Mouse (Mus musculus) macrophage (primary cell): ENCODE data around the gene Clasp2. TPM values are rescaled to one million over a fixed set of nuclear protein-coding genes. Genes with fewer than 3 reads are reported as not detected.

ENCODE experiments used
- H3K27ac ChIP-seq: fragments of 350-480 bp; formaldehyde crosslinking; 2 replicates; pipeline ENCODE4 v1.9.0; 2021
- H3K36me3 ChIP-seq: fragments of 350-480 bp; formaldehyde crosslinking; 2 replicates; pipeline ENCODE4 v1.9.0; 2021; ENCODE audit errors: inconsistent target
- H3K4me3 ChIP-seq: fragments of 350-480 bp; formaldehyde crosslinking; 2 replicates; pipeline ENCODE4 v1.9.0; 2021; ENCODE audit errors: inconsistent target
- H3K79me2 ChIP-seq: fragments of 350-480 bp; formaldehyde crosslinking; 2 replicates; pipeline ENCODE4 v1.9.0; 2021; ENCODE audit errors: inconsistent target
- WGBS: methylation state at CpG from one replicate; pipeline ENCODE4 v1.1.7; 2026; ENCODE audit warnings: inconsistent platforms; ENCODE audit not compliant: missing documents; 5-methylcytosine and 5-hydroxymethylcytosine counted together
- polyA plus RNA-seq: library from polyadenylated mRNA; stranded (reverse); fragments of 250-400 nt; gene quantifications from 3 replicates; pipeline ENCODE4 v1.2.4, GENCODE M21; 2018; ENCODE audit warnings: inconsistent platforms

Clasp2 gene
- polyA plus RNA-seq, 1 experiment from 2014 or later: 18.4 TPM

DNA sequence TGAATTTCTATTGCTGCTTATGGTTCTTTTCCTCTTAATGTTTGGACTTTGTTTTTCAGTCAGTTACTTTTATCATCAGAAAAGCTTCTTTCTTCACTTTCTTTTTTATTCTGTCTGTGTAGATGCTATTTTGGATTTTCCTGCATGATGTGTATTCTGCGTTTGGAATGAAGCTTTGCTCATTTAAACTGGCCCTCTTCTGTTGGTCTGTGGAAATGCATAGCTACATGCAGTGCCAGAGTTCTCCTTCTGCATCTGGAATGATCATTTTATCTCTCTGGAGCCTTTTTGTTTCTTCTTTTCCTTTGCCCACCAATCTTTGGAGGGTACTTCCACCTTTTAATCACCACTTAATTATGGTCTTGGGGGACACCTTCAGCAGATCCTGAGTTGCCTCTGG lies 80.9 kb downstream of the Clasp2 start:
- H3K79me2 ChIP-seq: no peaks in the 10 kb centered on the region; the same call in 1 of the 2 replicates
- H3K36me3 ChIP-seq: 0 out of 2 replicates have a peak, but pooled peaks cover 9% of the 10 kb centered on the region
- 60% methylated on average over 1 of the region's 1 CpGs for WGBS
- no peak overlapping the region for H3K4me3 ChIP-seq
- H3K27ac ChIP-seq: no peak overlapping the region

DNA sequence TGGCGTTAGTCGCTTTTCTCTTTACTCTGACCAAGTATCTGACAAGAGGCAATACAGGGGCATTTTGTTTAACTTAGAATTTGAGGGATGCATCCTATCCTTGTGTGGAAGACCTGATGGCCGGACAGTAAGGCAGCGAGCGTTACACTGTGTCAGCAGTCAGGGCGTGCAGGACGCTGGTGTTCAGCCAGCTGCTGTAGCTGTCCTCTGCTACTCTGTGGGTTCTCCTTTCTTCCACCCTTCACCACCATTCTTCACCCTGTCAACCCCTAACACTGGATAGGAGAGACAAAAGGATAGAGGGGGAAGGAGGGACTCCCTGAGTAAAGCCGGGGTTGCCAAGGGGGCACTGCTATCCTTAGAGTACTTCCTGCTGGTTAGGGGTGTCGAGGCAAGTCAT lies 87.4 kb downstream of the Clasp2 start:
- WGBS: 92% methylated on average over 9 of the region's 9 CpGs
- no peaks in the 10 kb centered on the region for H3K36me3 ChIP-seq
- no peaks in the 10 kb centered on the region for H3K79me2 ChIP-seq
- no peak overlapping the region for H3K27ac ChIP-seq
- no peak overlapping the region for H3K4me3 ChIP-seq

DNA sequence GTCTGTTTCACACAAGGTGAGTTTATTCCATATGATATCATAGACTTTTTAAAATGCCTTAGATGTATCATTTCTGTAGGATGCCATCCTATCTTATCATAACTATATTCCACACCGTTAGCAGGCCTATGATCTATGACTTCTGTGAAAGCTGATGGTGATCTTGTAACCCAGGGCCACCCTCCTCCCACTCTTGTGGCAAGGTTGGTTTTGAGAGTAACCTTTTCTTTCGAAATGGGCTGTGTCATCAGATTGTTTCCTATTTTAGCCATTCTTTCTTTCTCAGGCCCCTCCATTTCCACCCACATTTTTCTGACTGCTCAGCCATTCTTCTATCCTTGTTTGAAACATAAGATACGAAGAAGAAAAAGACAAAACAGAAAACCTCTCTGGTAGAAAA lies 88.9 kb downstream of the Clasp2 start:
- Histone ChIP-seq H3K36me3 (no peaks in the 10 kb centered on the region), H3K27ac (no peak overlapping the region), H3K79me2 (no peaks in the 10 kb centered on the region), H3K4me3 (no peak overlapping the region)
- 57% methylated on average over 3 of the region's 3 CpGs for WGBS

DNA sequence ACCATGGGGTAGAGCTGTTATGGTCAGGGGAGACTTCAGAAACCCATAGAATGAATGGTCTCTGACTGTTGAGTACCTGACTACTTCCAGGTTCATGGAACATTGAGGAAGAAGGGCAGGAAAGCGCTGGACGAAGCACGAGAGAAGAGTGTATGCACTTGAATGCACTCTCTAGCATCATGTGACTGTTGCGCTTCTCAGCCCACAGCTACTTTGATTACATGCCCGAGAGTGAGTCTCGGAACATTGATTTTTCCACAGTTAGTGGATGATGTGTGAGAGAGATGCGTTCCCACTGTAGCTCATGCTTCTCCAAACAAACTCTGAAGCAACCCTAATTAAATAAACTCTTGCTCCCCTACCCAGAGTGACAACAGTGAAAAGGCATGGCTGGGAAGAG lies 92.2 kb downstream of the Clasp2 start:
- no peaks in the 10 kb centered on the region for H3K79me2 ChIP-seq
- no peak overlapping the region for H3K4me3 ChIP-seq
- H3K27ac ChIP-seq: no peak overlapping the region
- no peaks in the 10 kb centered on the region for H3K36me3 ChIP-seq
- 95% methylated on average over 7 of the region's 7 CpGs for WGBS

DNA sequence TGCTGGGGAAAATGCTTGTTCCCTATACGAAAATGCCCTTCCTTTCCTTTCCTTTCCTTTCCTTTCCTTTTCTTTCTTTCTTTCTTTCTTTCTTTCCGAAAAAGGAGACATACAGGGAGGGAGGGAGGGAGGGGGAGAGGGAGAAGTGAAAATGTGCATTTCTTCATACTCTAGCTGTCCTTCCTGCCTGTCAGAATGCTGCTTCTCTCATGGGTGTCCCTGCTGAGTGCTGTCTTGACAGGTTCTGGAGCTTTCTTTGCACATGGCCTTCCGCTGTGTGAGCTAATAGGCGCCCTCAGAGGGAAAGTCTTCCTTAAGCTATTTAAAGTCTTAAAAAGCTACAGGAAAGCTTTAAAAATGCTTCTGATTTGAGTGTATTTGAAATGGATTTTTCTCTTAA lies 95.7 kb downstream of the Clasp2 start:
- no peak overlapping the region for H3K27ac ChIP-seq
- no peak overlapping the region for H3K4me3 ChIP-seq
- peaks cover 6% of the 10 kb centered on the region; the same call in 1 of the 2 replicates for H3K36me3 ChIP-seq
- WGBS: 71% methylated on average over 4 of the region's 4 CpGs
- no peaks in the 10 kb centered on the region for H3K79me2 ChIP-seq

DNA sequence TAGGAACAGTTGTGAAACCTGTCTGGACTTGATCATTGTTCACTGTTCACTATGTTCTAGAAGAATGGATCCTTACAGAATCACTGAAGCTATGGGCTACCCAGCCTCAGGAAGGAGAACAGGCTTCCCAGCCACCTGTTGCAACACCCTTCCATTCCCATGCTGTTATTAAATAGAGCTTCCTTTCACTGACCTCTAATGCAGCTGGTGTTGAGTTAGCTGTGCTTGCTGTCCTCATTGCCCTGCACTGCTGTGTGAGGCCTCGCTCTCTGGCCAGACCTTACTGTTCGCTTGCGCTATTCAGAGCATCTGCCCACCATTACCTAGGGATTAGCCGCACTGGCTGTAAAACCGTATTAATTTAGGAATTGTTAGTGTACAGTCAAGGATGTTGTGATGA lies 96.2 kb downstream of the Clasp2 start:
- Histone ChIP-seq H3K79me2 (no peaks in the 10 kb centered on the region), H3K27ac (no peak overlapping the region), H3K4me3 (no peak overlapping the region), H3K36me3 (peaks cover 6% of the 10 kb centered on the region; the same call in 1 of the 2 replicates)
- 89% methylated on average over 5 of the region's 5 CpGs for WGBS

DNA sequence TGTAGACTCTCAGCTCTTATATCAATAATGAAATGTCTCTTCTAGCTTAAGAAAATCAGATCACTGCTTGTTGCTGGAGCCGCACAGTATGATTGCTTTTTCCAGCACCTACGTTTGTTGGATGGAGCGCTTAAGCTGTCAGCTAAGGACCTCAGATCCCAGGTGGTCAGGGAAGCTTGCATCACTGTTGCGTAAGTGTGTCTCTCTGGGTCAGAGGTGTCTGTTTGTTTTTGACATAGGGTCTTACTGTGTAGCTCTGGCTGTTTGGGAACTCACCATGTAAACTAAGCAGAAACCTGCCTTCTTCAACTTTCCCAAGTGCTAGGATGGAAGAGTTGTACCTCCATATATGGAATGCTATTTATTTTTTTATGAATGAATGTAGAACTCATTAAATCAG lies 102.8 kb downstream of the Clasp2 start:
- 92% methylated on average over 4 of the region's 4 CpGs for WGBS
- H3K79me2 ChIP-seq: no peaks in the 10 kb centered on the region
- H3K27ac ChIP-seq: no peak overlapping the region
- no peak overlapping the region for H3K4me3 ChIP-seq
- H3K36me3 ChIP-seq: peaks cover 30% of the 10 kb centered on the region

DNA sequence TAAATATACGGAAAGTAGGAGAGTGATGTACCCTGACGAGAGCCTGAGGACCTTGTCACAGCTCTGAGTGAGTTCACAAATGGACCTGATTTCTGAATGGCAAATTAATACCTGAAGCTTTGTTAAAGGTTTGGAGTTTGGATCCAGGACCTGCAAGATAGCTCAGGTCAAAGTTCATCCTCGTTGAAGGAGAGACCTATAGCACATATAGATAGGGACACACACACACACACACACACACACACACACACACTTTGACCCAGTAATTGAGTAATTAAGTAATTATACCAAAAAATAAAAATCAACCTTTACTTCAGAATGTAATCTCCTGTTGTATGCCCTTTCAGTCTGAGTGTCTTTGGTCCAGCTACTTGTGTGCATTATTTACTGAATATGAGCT lies 114.2 kb downstream of the Clasp2 start:
- H3K79me2 ChIP-seq: no peaks in the 10 kb centered on the region
- no peak overlapping the region for H3K4me3 ChIP-seq
- 98% methylated on average over 3 of the region's 3 CpGs for WGBS
- no peak overlapping the region for H3K27ac ChIP-seq
- peaks cover 36% of the 10 kb centered on the region for H3K36me3 ChIP-seq

DNA sequence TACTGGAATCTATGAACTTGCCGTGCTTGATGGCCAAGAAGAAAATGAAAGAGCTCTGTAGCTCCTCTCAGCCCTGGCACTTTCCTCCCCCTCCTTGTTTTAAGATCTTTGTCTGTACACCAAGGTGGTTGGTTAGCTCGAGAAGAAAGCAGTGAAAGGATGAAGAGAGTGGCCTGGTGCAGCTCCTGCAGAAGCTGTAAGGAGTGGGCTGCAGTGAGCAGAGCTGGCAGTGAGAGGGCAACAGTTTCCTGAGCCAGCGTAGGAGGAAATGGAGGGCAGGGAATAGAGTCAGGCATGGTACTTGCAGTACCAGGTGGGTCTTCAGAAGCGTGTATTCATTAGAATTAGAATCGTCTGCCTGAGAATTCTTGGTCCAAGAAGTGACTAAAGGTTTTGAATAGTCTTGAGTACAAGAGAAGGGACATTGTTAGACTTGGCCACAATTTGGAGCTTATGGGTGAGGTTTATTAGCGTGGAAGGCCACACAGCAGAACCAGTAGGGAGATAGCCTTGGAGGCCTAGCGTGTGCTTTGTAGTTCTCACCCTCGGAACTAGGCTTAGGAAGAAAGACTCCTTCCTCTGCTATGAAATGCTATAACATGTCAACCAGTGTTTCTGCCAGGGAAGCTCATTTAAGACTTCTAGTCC lies 116.1 kb downstream of the Clasp2 start:
- peaks cover 34% of the 10 kb centered on the region for H3K36me3 ChIP-seq

DNA sequence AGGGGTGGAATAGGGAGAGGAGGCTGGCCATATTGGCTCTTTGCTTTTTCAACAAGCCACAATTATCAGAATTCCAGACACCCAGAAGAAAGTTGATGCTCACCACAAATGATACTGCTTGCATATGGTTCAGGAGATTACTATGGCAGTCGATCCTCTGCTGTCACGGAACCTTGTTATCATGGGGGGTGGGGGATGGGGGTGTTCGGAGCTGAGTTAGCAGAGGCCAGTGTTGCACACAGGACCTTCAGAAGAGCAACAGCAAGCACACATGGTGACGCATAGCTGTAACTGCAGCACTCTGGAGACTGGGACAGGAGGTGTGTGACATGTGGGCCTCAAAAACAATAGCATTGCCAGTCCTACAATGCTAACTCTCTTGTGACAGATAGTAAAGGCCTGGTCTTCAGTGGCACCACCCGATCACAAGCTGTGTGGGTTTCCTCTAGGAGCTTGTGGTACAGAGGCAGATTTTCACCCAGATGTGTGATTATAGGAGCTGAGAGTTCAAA lies 116.7 kb downstream of the Clasp2 start:
- Histone ChIP-seq H3K4me3 (no peak overlapping the region), H3K27ac (no peak overlapping the region), H3K79me2 (no peaks in the 10 kb centered on the region), H3K36me3 (peaks cover 33% of the 10 kb centered on the region)
- 92% methylated on average over 5 of the region's 5 CpGs for WGBS

More for the DNA sequence above, 116.1 kb downstream of the Clasp2 start:
- whole genome bisulfite sequencing: 87% methylated on average over 8 of the region's 8 CpGs
- H3K4me3 ChIP-seq: no peak overlapping the region
- no peak overlapping the region for H3K27ac ChIP-seq
- H3K79me2 ChIP-seq: no peaks in the 10 kb centered on the region

DNA sequence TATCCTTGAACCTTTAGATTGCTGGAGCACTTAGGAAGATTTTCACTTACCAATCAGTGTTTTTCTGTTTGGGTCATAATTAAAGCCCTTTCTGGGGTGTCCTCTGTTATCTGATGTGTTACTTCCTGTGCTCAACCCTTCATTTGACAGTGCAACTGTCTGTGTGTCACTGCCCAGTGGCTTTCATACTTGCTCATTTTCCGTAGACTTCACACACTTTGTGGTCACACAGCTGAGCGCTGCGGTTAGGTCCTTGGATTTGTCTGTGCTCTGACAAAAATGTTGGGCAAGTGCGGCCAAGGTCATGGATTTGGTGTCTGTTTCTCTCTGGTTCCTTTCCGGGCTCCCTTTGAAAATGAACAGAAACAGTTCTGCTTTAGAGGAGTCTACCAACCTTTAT lies 118.1 kb downstream of the Clasp2 start:
- WGBS: 55% methylated on average over 5 of the region's 5 CpGs
- Histone ChIP-seq H3K4me3 (no peak overlapping the region), H3K79me2 (no peaks in the 10 kb centered on the region), H3K36me3 (peaks cover 34% of the 10 kb centered on the region), H3K27ac (no peak overlapping the region)

DNA sequence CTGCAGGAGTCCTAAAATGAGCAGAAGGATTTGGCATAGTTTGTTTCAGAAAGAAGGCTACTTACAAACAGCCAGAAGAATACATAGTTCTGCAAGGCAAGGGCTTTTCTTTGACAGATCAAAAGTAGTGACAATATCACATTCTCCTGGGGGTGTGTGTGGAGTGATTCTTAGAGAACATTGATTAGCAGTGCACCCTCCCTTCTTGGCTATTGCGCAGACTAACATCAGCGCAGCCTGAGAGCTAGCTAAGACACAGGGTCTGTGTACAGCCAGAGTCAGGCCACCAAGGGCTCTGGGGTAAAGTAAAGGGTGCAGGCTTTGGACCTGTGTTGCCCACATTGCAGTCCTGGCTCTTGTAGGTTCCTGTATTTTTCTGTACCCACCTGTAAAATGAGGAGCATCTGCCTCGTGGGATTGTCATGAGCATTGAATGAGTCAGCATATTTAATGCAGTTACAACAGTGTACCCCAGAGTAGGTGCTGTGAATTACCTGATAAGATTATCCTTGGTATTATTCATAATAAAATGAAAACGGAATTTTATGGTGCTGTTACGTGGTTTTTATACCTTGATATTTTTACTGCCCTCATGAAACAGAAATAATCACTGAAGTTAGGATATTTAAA lies 122.2 kb downstream of the Clasp2 start:
- 82% methylated on average over 5 of the region's 5 CpGs for WGBS
- Histone ChIP-seq H3K4me3 (no peak overlapping the region), H3K79me2 (no peaks in the 10 kb centered on the region), H3K36me3 (peaks cover 42% of the 10 kb centered on the region), H3K27ac (no peak overlapping the region)

DNA sequence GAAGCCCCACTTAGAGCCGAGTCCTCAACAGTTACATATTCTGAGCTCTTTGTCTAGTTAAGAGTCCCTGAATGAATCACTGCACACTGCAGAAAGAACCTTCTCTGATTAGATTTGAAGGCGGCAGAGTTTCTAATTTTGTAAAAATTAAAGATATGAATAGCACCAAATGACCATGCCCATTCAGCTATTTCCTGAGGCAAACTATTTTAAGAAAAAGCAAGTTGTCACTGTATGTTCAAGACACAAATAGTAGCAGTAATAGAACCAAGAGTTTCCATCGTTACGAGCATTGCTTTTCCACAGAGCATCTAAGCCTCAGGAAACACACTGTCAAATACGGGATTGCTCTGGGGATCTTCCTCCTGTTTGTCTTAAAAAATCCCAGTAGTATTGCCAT lies 126.7 kb downstream of the Clasp2 start:
- no peak overlapping the region for H3K4me3 ChIP-seq
- 89% methylated on average over 5 of the region's 5 CpGs for WGBS
- H3K27ac ChIP-seq: no peak overlapping the region
- H3K36me3 ChIP-seq: peaks cover 52% of the 10 kb centered on the region
- no peaks in the 10 kb centered on the region for H3K79me2 ChIP-seq

DNA sequence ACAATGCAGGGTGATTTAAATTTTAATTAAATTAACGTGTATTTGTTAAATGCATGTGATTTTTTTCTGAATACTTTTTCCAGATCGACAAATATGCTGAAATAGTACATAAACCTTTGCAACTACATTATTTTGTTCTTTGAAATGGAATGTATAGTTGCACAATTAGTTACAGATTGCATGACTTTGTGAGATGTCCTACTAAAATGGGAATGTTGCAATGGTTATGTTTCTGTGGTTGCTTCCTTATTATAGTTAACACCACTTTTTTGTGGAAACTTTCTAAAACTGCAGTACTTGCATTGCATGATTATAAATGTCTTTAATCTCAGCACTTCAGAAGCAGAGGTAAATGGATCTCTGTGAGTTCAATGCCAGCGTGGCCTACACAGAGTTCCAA lies 153.6 kb downstream of the Clasp2 start:
- Histone ChIP-seq H3K36me3 (peaks cover 50% of the 10 kb centered on the region), H3K4me3 (no peak overlapping the region), H3K79me2 (no peaks in the 10 kb centered on the region), H3K27ac (no peak overlapping the region)
- WGBS: 80% methylated on average over 3 of the region's 3 CpGs

DNA sequence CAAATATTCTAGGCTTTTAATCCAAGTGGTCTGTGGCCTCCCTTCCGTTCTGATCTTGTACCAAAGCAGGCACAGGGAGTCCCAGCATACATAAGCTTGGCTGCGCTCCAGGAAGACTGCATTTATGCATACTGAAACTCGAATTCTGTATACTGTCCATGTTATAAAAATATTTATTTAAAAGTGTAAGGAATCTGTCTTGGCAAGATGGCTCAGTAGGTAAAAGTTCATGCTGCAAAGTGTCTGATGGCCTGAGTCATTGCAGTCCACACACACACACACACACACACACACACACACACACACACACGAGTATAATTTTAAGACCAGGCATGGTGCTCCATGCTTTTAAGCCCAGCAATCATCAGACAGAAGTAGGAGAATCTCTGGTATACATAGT lies 161.9 kb downstream of the Clasp2 start:
- Histone ChIP-seq H3K36me3 (peaks cover 69% of the 10 kb centered on the region; the same call in 1 of the 2 replicates), H3K27ac (no peak overlapping the region), H3K79me2 (no peaks in the 10 kb centered on the region), H3K4me3 (no peak overlapping the region)
- WGBS: 82% methylated on average over 4 of the region's 4 CpGs
